Mouse (Mus musculus): ENCODE measurements around the gene Myh14.

Gene Myh14

GRCm38 (mm10) chr7:44600691-44601262 is 69.9 kb downstream of the Myh14 start:
- DNase-seq (ENCODE audit: low spot score in 2 of 2), result no peak

- no peak for DNase-seq (ENCODE audit: low spot score in 2 of 2)
Measured at GRCm38 (mm10) chr7:44598336-44598735, 72.3 kb downstream of the Myh14 start.

- no peak for DNase-seq (ENCODE audit: low spot score in 2 of 2)
Measured at GRCm38 (mm10) chr7:44597666-44598065, 73.0 kb downstream of the Myh14 start.

GRCm38 (mm10) chr7:44596996-44597538 is 73.6 kb downstream of the Myh14 start:
- no peak for DNase-seq (ENCODE audit: low spot score in 2 of 2)

GRCm38 (mm10) chr7:44596051-44596450 is 74.6 kb downstream of the Myh14 start:
- DNase-seq (ENCODE audit: low spot score in 2 of 2), result no peak

GRCm38 (mm10) chr7:44595131-44595561 is 75.5 kb downstream of the Myh14 start:
- no peak for DNase-seq (ENCODE audit: low spot score in 2 of 2)

- DNase-seq (ENCODE audit: low spot score in 2 of 2), result no peak
Measured at GRCm38 (mm10) chr7:44594291-44594690, 76.4 kb downstream of the Myh14 start.

GRCm38 (mm10) chr7:44593775-44594174 is 76.9 kb downstream of the Myh14 start:
- DNase-seq (ENCODE audit: low spot score in 2 of 2), result peak; percentile 58 to 80

GRCm38 (mm10) chr7:44593051-44593450 is 77.6 kb downstream of the Myh14 start:
- no peak for DNase-seq (ENCODE audit: low spot score in 2 of 2)

- DNase-seq (ENCODE audit: low spot score in 2 of 2), result no peak
Measured at GRCm38 (mm10) chr7:44591348-44592116, 79.1 kb downstream of the Myh14 start.

GRCm38 (mm10) chr7:44590402-44591347 is 80.0 kb downstream of the Myh14 start, which contains the start of gene Kcnc3:
Gene Kcnc3, plus strand, starts transcription at chr7:44590664.
- peak; percentile 42 to 88 for DNase-seq (ENCODE audit: low spot score in 2 of 2)

- DNase-seq (ENCODE audit: low spot score in 2 of 2), result no peak
Measured at GRCm38 (mm10) chr7:44589946-44590345, 80.7 kb downstream of the Myh14 start.

- DNase-seq (ENCODE audit: low spot score in 2 of 2), result peak; percentile 22 to 63
Measured at GRCm38 (mm10) chr7:44589149-44589548, 81.5 kb downstream of the Myh14 start.

GRCm38 (mm10) chr7:44588338-44588737 is 82.3 kb downstream of the Myh14 start:
- no peak for DNase-seq (ENCODE audit: low spot score in 2 of 2)

GRCm38 (mm10) chr7:44587676-44588075 is 83.0 kb downstream of the Myh14 start:
- no peak for DNase-seq (ENCODE audit: low spot score in 2 of 2)

- DNase-seq (ENCODE audit: low spot score in 2 of 2), result peak in 1 of 2 experiments; percentile 48
Measured at GRCm38 (mm10) chr7:44586930-44587329, 83.7 kb downstream of the Myh14 start.

GRCm38 (mm10) chr7:44586518-44586917 is 84.1 kb downstream of the Myh14 start:
- DNase-seq (ENCODE audit: low spot score in 2 of 2), result no peak

GRCm38 (mm10) chr7:44585606-44586005 is 85.0 kb downstream of the Myh14 start:
- no peak for DNase-seq (ENCODE audit: low spot score in 2 of 2)

- no peak for DNase-seq (ENCODE audit: low spot score in 2 of 2)
Measured at GRCm38 (mm10) chr7:44584921-44585320, 85.7 kb downstream of the Myh14 start.

GRCm38 (mm10) chr7:44584265-44584804 is 86.3 kb downstream of the Myh14 start:
- no peak for DNase-seq (ENCODE audit: low spot score in 2 of 2)

- no peak for DNase-seq (ENCODE audit: low spot score in 2 of 2)
Measured at GRCm38 (mm10) chr7:44583146-44583545, 87.5 kb downstream of the Myh14 start.

GRCm38 (mm10) chr7:44582709-44583108 is 87.9 kb downstream of the Myh14 start:
- no peak for DNase-seq (ENCODE audit: low spot score in 2 of 2)
